Mouse (Mus musculus) megakaryocyte, embryonic 14.5 days (primary cell): Measurements from ENCODE around the gene Lgals4. TPM values are rescaled to one million over a fixed set of nuclear protein-coding genes. Genes with fewer than 3 reads are reported as not detected.
A peak's percentile ranks its signal among the peaks of the same experiment; 100 is the strongest.

Experiments
- H3K27me3 ChIP-seq: replicated peaks from 2 replicates; pipeline ENCODE3; 2012; ENCODE audit warnings: inconsistent platforms
- H3K36me3 ChIP-seq: replicated peaks from 2 replicates; pipeline ENCODE3; 2012; ENCODE audit warnings: low read length, inconsistent platforms, mixed read lengths
- H3K4me1 ChIP-seq: 2 replicates; pipeline ENCODE4 v1.6.1; 2012; ENCODE audit warnings: inconsistent platforms
- H3K4me3 ChIP-seq: replicated peaks from 2 replicates; pipeline ENCODE3; 2012; ENCODE audit warnings: moderate library complexity, mild to moderate bottlenecking, inconsistent platforms
- H3K9me3 ChIP-seq: 2 replicates; pipeline ENCODE4 v1.6.1; 2012; ENCODE audit warnings: inconsistent platforms
- FLI1 ChIP-seq: IDR thresholded peaks from 2 replicates; pipeline ENCODE4 v1.6.1; 2012; ENCODE audit warnings: low read length, inconsistent platforms, mixed read lengths
- GATA1 ChIP-seq: IDR thresholded peaks from 3 replicates; pipeline ENCODE4 v1.6.1; 2012; ENCODE audit warnings: mixed read lengths, low read length, inconsistent platforms, borderline replicate concordance
- polyA plus RNA-seq: library from polyadenylated mRNA; stranded (reverse); fragments of >175 nt; gene quantifications from 2 replicates; pipeline ENCODE4 v1.2.3, GENCODE M21; 2012; ENCODE audit warnings: low replicate concordance; ENCODE audit not compliant: insufficient read depth

Lgals4 gene
- polyA plus RNA-seq, 1 experiment, result 1.3 TPM

DNA sequence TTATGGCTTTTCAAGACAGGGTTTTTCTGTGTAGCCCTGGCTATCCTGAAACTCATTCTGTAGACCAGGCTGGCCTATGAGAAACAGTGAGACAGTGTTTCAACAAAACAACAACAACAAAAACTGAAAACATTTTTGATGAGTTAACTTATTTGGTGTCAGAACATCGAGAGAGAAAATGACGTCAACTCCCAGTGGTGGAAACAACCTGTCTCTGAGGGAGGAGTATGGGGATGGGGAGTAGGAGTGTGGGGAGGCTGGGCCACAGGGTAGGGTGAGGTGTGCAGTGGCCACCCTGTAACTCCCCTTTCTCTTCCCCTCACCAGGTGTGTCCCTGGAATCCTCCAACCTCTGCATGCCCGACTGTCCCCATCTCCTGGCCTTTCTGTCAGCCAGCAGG, 39.2 kb upstream of the Lgals4 start:
- Histone ChIP-seq H3K9me3 (no peaks in the 10 kb centered on the region), H3K4me1 (peaks cover 79% of the 10 kb centered on the region), H3K27me3 (no peaks in the 10 kb centered on the region), H3K36me3 (peaks cover 26% of the 10 kb centered on the region), H3K4me3 (no peak overlapping the region)
- no peak for TF ChIP-seq GATA1
- TF ChIP-seq FLI1, result no peak

DNA sequence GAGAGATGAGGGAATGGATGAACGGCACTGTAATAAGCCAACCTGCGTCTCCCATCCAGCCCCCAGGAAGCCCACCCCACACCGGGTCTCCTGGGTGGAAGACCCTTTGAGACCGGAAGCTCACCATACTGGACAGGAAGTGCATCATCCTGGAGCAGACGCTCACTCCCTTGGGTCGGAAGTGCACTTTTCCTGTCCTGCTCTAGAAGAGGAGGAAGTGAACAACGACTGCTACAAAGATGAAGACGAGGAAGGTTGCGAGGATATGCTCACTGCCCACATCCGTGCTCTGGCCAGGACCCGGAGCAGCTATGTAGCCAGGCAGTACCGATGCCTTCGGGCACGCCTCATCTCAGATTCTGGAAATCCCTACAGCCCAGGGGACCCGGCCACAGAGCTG, 37.8 kb upstream of the Lgals4 start:
- H3K4me1 ChIP-seq, result peaks cover 81% of the 10 kb centered on the region
- H3K9me3 ChIP-seq, result no peaks in the 10 kb centered on the region
- no peaks in the 10 kb centered on the region for H3K27me3 ChIP-seq
- TF ChIP-seq GATA1 (no peak), FLI1 (no peak)
- peaks cover 31% of the 10 kb centered on the region for H3K36me3 ChIP-seq
- peak overlapping the region; percentile 89 for H3K4me3 ChIP-seq

- TF ChIP-seq GATA1, result no peak
- TF ChIP-seq FLI1, result no peak
- no peaks in the 10 kb centered on the region for H3K27me3 ChIP-seq
- H3K9me3 ChIP-seq, result no peaks in the 10 kb centered on the region
- H3K4me3 ChIP-seq, result peak overlapping the region; percentile 89
- H3K36me3 ChIP-seq, result peaks cover 31% of the 10 kb centered on the region
- H3K4me1 ChIP-seq, result peaks cover 83% of the 10 kb centered on the region
These were observed 37.1 kb upstream of the Lgals4 start for GRCm38 (mm10) chr7:28796562-28796975.

DNA sequence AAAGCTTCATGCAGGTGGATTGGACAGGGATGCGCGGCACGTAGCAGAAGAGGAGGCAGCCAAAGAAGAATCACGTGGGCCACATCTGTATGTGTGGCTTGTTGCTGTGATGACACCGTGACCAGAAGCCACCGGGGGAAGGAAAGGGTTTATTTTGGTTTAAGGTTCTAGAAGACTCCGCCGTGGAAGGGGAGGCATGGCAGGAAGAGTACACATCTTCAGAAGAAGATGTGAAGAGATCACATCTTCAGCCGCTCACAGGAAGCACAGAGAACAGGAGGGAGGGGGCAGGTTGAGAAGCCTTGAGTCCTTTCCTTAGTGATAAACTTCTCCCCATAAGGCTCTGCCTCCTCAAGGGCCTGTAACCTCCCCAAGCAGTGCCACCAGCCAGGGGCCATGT, 33.7 kb upstream of the Lgals4 start:
- TF ChIP-seq GATA1, result no peak
- TF ChIP-seq FLI1, result no peak
- Histone ChIP-seq H3K9me3 (no peaks in the 10 kb centered on the region), H3K4me3 (no peak overlapping the region), H3K4me1 (peaks cover 97% of the 10 kb centered on the region), H3K27me3 (no peaks in the 10 kb centered on the region), H3K36me3 (peaks cover 31% of the 10 kb centered on the region)

DNA sequence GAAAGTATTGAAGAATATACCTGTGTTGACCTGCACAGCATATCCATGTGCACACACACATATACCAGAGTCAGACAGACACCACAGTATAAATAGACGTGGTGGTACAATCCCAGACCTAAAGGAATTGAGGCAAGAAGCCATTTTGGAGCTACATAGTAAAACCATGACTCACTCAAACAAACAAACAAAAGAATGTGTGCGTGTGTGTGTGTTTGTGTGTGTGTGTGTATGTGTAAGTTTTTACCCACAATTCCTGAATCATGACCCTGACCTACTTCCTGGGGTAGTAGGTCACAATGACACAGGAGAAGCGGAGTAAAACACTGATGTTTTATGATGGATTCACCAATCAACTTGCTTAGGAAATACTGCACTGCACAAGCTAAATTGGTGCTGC, 32.2 kb upstream of the Lgals4 start:
- H3K4me3 ChIP-seq, result no peak overlapping the region
- peaks cover 96% of the 10 kb centered on the region for H3K4me1 ChIP-seq
- H3K36me3 ChIP-seq, result peaks cover 29% of the 10 kb centered on the region
- no peaks in the 10 kb centered on the region for H3K9me3 ChIP-seq
- H3K27me3 ChIP-seq, result no peaks in the 10 kb centered on the region
- no peak for TF ChIP-seq FLI1
- no peak for TF ChIP-seq GATA1

- Histone ChIP-seq H3K4me3 (peak overlapping the region; percentile 57), H3K36me3 (peaks cover 29% of the 10 kb centered on the region), H3K9me3 (no peaks in the 10 kb centered on the region), H3K4me1 (peaks cover 95% of the 10 kb centered on the region), H3K27me3 (no peaks in the 10 kb centered on the region)
- TF ChIP-seq FLI1 (no peak), GATA1 (no peak)
These were observed 31.6 kb upstream of the Lgals4 start for GRCm38 (mm10) chr7:28801901-28802670.

DNA sequence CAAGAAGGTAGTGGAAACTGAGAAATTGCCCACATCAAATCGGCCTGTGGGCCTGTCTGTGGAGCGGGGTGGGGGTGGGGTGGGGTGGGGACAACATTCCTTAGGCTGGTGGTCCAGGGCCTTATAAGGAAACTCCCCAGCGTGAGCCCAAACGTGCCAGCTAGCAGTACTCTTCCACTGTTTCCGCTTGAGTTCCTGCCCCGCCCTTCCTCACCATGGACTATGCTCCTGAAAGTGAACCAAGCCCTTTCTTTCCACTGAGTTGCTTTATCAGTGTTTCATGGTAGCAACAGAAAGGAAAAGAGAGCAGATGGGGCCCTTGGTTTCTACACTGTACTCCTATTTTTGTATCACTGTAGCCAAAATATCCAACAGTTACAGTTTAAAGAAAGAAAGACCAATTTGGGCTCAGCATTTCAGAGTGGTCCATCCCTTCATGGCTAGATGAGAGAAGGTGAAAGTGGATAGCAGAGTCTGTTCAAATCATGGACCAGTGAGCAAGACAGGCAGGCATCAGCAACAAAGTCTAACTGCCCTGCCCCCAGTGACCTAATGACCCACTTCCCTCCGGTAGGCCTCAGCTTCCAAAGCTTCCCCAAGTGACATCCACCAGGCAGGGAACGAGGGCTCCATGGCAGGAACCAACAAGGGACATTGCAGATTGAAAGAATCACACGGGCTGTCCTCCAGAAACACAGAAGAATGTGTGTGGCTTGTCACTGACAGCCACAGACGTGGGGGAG, 30.6 kb upstream of the Lgals4 start:
- no peaks in the 10 kb centered on the region for H3K9me3 ChIP-seq
- H3K27me3 ChIP-seq, result no peaks in the 10 kb centered on the region
- H3K4me1 ChIP-seq, result peaks cover 93% of the 10 kb centered on the region
- no peak for TF ChIP-seq FLI1
- no peak for TF ChIP-seq GATA1
- peak overlapping the region; percentile 81 for H3K4me3 ChIP-seq
- peaks cover 23% of the 10 kb centered on the region for H3K36me3 ChIP-seq

DNA sequence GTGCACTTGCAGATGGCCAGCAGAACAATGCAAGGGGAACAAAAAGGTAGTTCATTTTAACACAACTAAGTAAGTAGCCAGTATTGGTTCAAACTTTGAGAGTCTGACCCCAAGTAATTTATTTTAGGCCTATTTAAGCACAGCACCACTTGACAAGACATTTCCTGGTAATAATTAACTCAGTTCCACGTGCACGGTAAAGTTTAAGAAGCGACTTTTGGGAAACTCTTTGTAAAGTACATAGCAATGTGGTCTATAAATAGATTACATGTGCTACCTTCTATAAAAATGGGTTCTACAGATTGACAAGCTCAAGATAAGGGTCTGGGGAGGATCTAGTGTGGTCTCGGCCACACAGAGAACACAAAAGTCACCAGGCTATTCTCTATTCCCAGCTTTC, 29.9 kb upstream of the Lgals4 start:
- peaks cover 16% of the 10 kb centered on the region for H3K36me3 ChIP-seq
- TF ChIP-seq GATA1 (no peak), FLI1 (no peak)
- H3K4me1 ChIP-seq, result peaks cover 91% of the 10 kb centered on the region
- peak overlapping the region; percentile 81 for H3K4me3 ChIP-seq
- H3K9me3 ChIP-seq, result no peaks in the 10 kb centered on the region
- no peaks in the 10 kb centered on the region for H3K27me3 ChIP-seq

- no peaks in the 10 kb centered on the region for H3K27me3 ChIP-seq
- TF ChIP-seq GATA1, result no peak
- no peak for TF ChIP-seq FLI1
- no peak overlapping the region for H3K4me3 ChIP-seq
- H3K9me3 ChIP-seq, result no peaks in the 10 kb centered on the region
- H3K36me3 ChIP-seq, result peaks cover 1% of the 10 kb centered on the region
- peaks cover 64% of the 10 kb centered on the region for H3K4me1 ChIP-seq
These were observed 26.8 kb upstream of the Lgals4 start for GRCm38 (mm10) chr7:28806869-28807268.

- Histone ChIP-seq H3K27me3 (no peaks in the 10 kb centered on the region), H3K36me3 (peaks cover 10% of the 10 kb centered on the region), H3K4me1 (peaks cover 64% of the 10 kb centered on the region), H3K9me3 (no peaks in the 10 kb centered on the region), H3K4me3 (peak overlapping the region; percentile 99)
- TF ChIP-seq GATA1 (no peak), FLI1 (no peak)
These were observed 25.9 kb upstream of the Lgals4 start for GRCm38 (mm10) chr7:28807641-28808220.
